Mouse (Mus musculus): Measurements from ENCODE around the gene Sarm1.

Sarm1 gene

GRCm38 (mm10) chr11:78463286-78464036 lies 34.1 kb downstream of the Sarm1 start:
- peak; percentile 12 for DNase-seq

- no peak for DNase-seq
Measured at GRCm38 (mm10) chr11:78462669-78463068, 34.9 kb downstream of the Sarm1 start.

DNA sequence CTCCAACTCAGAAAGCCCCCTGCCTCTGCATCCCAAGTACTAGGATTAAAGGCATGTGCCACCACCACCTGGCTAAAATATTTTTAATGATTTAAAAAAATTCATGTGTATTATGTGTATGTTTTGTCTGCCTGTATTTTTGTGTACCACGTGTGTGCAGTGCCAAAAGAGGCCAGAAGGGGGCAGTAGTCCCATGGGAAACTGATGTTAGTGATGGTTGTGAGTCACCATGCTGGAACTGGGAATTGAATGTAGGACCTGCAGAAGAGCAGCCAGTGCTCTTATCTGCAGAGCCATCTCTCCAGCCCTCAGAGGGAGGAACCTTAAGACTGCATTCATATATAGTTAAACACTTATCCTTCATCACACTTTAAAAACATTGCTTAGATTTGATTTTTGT lies 35.7 kb downstream of the Sarm1 start:
- DNase-seq: no peak

GRCm38 (mm10) chr11:78458740-78459139 lies 38.8 kb downstream of the Sarm1 start:
- DNase-seq: no peak

- peak; percentile 44 for DNase-seq
Measured at GRCm38 (mm10) chr11:78455308-78455707, 42.2 kb downstream of the Sarm1 start.

GRCm38 (mm10) chr11:78454276-78454675 lies 43.3 kb downstream of the Sarm1 start:
- DNase-seq: no peak

- peak; percentile 84 for DNase-seq
Measured at GRCm38 (mm10) chr11:78453675-78454074, 43.9 kb downstream of the Sarm1 start.

DNA sequence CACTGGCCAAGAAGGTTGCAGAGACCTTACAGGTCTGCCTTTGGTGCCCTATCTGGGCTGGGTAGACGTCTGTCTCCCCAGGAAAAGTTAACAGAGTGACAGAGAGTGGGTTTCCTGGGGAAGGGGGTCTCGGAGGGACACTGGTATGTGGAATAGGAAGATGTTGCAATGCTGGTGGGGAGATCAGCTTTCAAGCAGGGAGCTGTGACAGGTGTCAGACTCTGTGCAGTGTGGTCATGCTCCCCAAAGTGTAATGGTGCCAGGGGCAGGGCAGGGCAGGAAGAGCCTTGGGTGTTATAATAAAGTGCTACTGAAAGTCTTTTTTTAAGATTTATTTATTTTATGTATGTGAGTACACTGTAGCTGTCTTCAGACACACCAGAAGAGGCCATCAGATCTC lies 47.2 kb downstream of the Sarm1 start:
- DNase-seq: no peak

DNA sequence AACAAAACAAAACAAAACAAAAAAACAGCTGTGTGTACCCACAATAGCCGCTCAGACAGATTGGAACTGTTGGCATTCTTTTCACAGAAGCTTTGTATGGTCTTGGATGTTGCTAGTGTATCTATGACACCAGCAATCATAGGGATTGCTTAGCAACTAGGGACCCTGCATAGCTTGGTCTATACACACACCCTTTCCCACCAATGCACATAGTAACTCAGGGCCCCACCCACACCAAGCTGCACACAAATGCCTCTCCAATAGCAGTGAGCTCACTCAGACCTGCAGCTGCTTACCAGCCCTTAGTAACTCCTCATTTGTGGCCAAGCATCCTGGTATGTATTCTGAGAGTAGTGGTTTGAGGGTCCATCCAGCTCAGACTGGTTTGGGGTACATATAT lies 49.3 kb downstream of the Sarm1 start:
- DNase-seq: no peak

GRCm38 (mm10) chr11:78447168-78447567 lies 50.4 kb downstream of the Sarm1 start:
- no peak for DNase-seq

- no peak for DNase-seq
Measured at GRCm38 (mm10) chr11:78443115-78443514, 54.4 kb downstream of the Sarm1 start.

GRCm38 (mm10) chr11:78438399-78438930 lies 59.1 kb downstream of the Sarm1 start:
- no peak for DNase-seq

- no peak for DNase-seq
Measured at GRCm38 (mm10) chr11:78437182-78437581, 60.4 kb downstream of the Sarm1 start.

GRCm38 (mm10) chr11:78435776-78436349 lies 61.7 kb downstream of the Sarm1 start:
- peak; percentile 82 for DNase-seq

DNA sequence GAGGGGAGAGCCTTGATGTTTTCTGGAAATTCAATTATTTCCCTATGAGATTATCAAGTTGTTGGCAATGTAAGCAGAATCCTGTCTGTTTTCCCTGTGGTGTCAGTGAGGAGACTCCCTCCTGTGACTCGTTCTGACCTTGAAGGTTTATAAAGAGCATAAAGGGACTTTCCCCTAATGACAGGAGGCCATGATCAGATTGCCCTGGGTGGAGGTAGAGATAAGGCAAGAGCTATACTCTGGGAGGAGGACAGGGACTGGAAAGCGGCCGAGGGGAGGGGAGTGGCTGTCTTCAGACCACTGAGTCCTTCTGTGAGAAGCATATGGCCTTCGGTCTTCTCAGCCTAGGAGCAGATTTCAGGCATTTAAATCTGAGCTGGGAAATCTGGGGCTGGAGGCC lies 63.5 kb downstream of the Sarm1 start:
- DNase-seq: no peak

- no peak for DNase-seq
Measured at GRCm38 (mm10) chr11:78431176-78431575, 66.4 kb downstream of the Sarm1 start.

- DNase-seq: no peak
Measured at GRCm38 (mm10) chr11:78430195-78430878, 67.2 kb downstream of the Sarm1 start.

DNA sequence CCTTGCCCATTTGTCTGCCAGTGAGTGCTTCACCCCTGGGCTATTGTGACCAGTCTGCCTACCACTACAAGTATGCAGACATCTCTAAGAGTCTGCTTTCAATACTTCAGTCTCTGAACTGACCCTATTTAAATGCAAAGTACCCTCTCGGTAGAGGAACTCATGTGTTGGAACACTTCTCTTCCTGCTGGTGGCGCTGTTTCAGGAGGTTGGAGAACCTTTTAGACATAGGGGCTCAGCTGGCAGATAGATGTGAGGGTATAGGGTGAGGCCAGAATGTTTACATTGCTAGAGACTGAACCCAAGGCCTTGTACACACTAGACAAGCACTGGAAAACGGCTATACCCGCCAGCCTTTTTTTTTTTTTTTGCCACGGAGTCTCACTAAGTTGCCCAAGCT lies 69.2 kb downstream of the Sarm1 start:
- no peak for DNase-seq

DNA sequence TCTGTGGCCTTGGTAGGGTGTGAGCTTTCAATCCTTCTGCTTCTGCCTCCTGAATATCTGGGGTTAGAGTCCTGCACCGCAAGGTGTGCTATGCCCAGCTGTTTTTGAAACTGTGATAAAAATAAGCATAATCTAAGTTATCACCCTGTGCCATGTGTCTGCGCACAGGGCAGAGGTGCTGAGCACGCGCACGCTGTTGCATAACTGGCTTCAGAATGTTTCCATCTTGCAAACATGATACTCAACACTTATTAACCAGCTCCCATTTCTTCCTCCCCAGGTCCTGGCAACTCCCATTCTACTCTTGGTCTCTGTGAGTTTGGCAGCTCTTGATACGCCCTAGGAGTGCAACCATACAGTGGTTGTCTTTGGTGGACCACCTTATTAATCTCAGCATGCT lies 69.9 kb downstream of the Sarm1 start:
- no peak for DNase-seq

DNA sequence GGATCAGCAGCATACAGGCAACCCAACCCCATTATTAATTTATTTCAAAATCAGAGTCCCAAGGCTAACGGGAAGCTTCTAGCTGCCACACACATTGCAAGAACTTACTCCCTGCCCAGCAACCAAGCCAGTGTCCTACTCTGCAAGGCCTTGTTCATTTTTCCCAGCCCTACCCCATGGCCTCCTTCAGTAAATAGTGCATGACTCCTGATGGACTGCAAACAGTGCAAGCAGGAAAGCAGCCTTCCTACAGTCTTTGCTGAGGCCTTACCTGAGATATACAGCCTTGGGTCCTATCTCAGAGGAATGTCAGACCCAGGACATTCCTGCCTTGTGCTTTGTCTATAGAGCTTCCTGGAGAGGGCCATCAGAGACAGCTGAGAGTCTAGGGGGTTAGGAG lies 72.0 kb downstream of the Sarm1 start:
- no peak for DNase-seq

DNA sequence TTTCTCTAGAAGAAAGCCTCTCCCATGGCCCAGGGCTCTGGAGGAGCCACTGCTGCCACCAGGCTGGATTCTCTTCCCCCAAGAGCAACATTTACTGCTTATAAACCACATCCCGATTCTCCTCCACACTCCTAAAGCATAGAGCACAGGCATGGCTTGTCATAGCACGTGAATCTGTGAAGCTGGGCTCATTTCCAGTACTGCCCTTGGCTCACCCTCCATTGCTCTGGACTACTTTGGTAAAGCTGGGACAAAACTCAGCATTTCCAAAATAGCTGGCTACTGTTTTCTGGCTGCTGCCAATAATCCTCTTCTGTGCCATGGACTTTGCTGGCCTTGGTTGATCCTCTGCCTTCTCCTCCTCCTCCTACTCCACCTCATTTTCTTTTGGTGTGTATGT lies 73.2 kb downstream of the Sarm1 start:
- DNase-seq: no peak

Measured in embryo, embryonic 11 days (tissue).